Mouse (Mus musculus) hindbrain, embryonic 14.5 days (tissue): ENCODE results near the gene BC049352. TPM values are rescaled to one million over a fixed set of nuclear protein-coding genes. Genes with fewer than 3 reads are reported as not detected.
A peak's percentile ranks its signal among the peaks of the same experiment; 100 is the strongest.

Experiments
- ATAC-seq: fragments of 200-750 bp; cut with Nextera tagmentation; 2 replicates; pipeline ENCODE4 v1.8.0; 2017; ENCODE audit warnings: moderate number of reproducible peaks, mild to moderate bottlenecking, moderate TSS enrichment, moderate library complexity; ENCODE audit not compliant: low FRiP score
- DNase-seq: peaks from one replicate; pipeline ENCODE4 v3.0.0-alpha.2; 2015; ENCODE audit warnings: low spot score
- H3K27ac ChIP-seq: fragments of 300-500 bp; sonication (generic); 2 replicates; pipeline ENCODE4 v1.5.1; 2014; ENCODE audit warnings: mild to moderate bottlenecking, moderate library complexity
- H3K27me3 ChIP-seq: fragments of 300-500 bp; sonication (generic); 2 replicates; pipeline ENCODE4 v1.6.1; 2014; ENCODE audit warnings: mild to moderate bottlenecking, low read length, mixed read lengths; ENCODE audit not compliant: control insufficient read depth, insufficient read depth
- H3K36me3 ChIP-seq: fragments of 300-500 bp; sonication (generic); replicated peaks from 2 replicates; pipeline ENCODE4 v1.6.1; 2014; ENCODE audit not compliant: control insufficient read depth, insufficient read depth
- H3K4me1 ChIP-seq: fragments of 300-500 bp; sonication (generic); replicated peaks from 2 replicates; pipeline ENCODE4 v1.6.1; 2014; ENCODE audit warnings: antibody characterized with exemption, low read length, mixed read lengths; ENCODE audit not compliant: control insufficient read depth, insufficient read depth
- H3K4me2 ChIP-seq: fragments of 300-500 bp; sonication (generic); replicated peaks from 2 replicates; pipeline ENCODE4 v1.6.1; 2014; ENCODE audit warnings: mild to moderate bottlenecking, moderate library complexity
- H3K4me3 ChIP-seq: fragments of 300-500 bp; sonication (generic); replicated peaks from 2 replicates; pipeline ENCODE4 v1.5.1; 2014; ENCODE audit warnings: mild to moderate bottlenecking, low read length
- H3K9ac ChIP-seq: fragments of 300-500 bp; sonication (generic); 2 replicates; pipeline ENCODE4 v1.6.1; 2014
- H3K9me3 ChIP-seq: fragments of 300-500 bp; sonication (generic); 2 replicates; pipeline ENCODE4 v1.6.1; 2016; ENCODE audit warnings: low read length; ENCODE audit not compliant: control insufficient read depth
- WGBS: fragments of 180-500 bp; shearing (Covaris S2); extraction: QIAGEN DNeasy Blood & Tissue Kit; methylation state at CpG from one replicate; pipeline ENCODE4 v1.1.7; 2014; 5-methylcytosine and 5-hydroxymethylcytosine counted together
- polyA plus RNA-seq: library from polyadenylated mRNA; unstranded; fragments of >200 nt; fragmentation: Nextera tagmentation; extraction: Ambion mirVana; gene quantifications from 2 replicates; pipeline ENCODE4 v1.2.1, GENCODE M21; 2014

BC049352 gene
- polyA plus RNA-seq, 1 experiment from 2014 or later = not detected

DNA sequence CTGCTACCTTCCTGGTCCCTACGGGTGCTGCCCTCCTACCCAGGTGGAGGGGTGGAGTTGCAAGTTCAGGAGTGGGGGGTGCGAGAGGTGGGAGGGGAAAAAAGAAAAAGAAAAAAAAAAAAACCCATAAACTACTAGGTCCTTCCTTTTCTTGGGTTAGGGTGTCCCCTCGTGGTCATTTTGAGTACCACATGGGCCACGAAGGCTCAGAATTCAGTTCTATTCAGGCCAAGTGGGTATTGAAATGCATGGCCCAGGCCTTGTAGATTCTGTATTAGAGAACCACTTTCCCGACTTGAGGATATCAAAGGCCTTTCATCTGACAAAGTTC lies 35.6 kb upstream of the BC049352 start:
- H3K27ac ChIP-seq = no peak overlapping the region
- H3K36me3 ChIP-seq = no peaks in the 10 kb centered on the region
- peak; percentile 87 for DNase-seq
- peak overlapping the region; percentile 27 for H3K4me3 ChIP-seq
- no peak for ATAC-seq
- H3K9ac ChIP-seq = peak overlapping the region; percentile 44
- peaks cover 53% of the 10 kb centered on the region for H3K27me3 ChIP-seq
- H3K9me3 ChIP-seq = no peaks in the 10 kb centered on the region
- WGBS = under 1% methylated on average over 5 of the region's 5 CpGs
- peak overlapping the region; percentile 63 for H3K4me2 ChIP-seq
- peaks cover 7% of the 10 kb centered on the region; the same call in 1 of the 2 replicates for H3K4me1 ChIP-seq

DNA sequence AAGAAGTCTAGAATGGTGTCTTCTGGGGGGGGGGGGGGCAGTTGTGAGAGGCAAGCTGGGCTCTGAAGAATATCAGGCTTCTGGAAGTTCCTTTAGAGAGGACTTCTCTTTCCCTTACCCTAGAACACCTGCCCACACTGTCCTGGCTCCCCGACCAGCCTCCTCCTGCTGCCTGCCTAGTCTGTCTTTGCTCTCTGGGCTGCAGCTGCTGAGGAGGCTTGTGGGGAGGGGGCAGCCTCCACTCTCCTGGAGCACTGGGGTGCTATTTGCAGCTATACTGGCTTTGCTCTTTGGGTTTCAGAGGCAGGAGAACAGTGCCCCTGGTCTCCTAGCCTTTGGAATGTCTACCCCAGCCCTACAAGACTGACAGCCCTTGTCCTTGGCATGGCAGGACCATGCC lies 30.9 kb upstream of the BC049352 start:
- H3K9me3 ChIP-seq = no peaks in the 10 kb centered on the region
- no peak overlapping the region for H3K4me2 ChIP-seq
- no peak for ATAC-seq

DNA sequence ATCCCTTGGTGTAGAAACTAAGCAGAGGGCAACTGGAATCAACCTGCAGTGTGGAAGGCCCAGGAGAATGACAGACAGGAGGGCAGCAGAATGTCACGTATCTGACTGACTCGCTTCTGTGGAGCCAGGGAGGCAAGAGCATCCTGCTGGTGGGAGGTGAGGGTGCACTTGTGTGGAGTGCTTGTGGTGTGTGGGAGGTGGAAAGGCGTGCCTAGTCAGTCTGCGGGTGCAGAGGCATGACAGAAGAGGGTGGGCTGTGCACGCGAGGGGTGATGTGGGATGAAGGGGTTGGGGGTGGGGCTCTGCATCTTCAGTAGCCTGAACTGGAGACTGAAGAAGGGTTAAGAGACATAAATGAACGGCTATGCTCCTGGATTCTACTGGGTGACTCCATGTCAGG lies 28.4 kb upstream of the BC049352 start:
- no peak for ATAC-seq
- H3K36me3 ChIP-seq = no peaks in the 10 kb centered on the region
- H3K4me1 ChIP-seq = no peaks in the 10 kb centered on the region
- H3K27me3 ChIP-seq = no peaks in the 10 kb centered on the region; the same call in 1 of the 2 replicates
- no peaks in the 10 kb centered on the region for H3K9me3 ChIP-seq
- H3K27ac ChIP-seq = no peak overlapping the region
- no peak overlapping the region for H3K4me2 ChIP-seq
- H3K4me3 ChIP-seq = no peak overlapping the region
- H3K9ac ChIP-seq = no peak overlapping the region
- WGBS = 59% methylated on average over 7 of the region's 7 CpGs
- DNase-seq = no peak

More for the DNA sequence above, 30.9 kb upstream of the BC049352 start:
- DNase-seq = no peak
- Histone ChIP-seq H3K27ac (no peak overlapping the region), H3K4me1 (0 out of 2 replicates have a peak, but pooled peaks cover 2% of the 10 kb centered on the region), H3K9ac (no peak overlapping the region), H3K36me3 (no peaks in the 10 kb centered on the region), H3K4me3 (no peak overlapping the region), H3K27me3 (peaks cover 15% of the 10 kb centered on the region)
- WGBS = 91% methylated on average over 1 of the region's 1 CpGs

DNA sequence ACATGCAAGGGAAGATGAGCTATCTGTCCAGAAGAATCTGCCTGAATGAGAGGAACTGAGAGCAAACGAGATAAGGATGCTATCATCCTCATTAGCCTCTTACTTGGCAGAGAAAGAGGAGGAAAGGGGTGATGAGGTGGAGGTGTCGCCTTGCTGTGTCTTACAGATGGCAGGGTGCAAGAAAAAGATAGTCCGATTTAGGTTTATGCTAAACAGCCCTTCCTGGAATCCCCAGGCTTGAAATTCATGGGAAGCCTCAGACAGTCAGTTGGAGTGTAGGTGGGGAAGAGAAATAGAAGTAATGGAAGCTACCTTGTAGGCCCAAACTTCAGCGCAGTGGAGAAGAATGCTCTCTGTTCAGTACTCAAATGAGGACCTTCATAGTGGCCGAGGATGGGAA lies 13.9 kb upstream of the BC049352 start:
- Histone ChIP-seq H3K27ac (no peak overlapping the region), H3K27me3 (no peaks in the 10 kb centered on the region), H3K4me2 (no peak overlapping the region), H3K9me3 (no peaks in the 10 kb centered on the region), H3K4me3 (no peak overlapping the region), H3K36me3 (no peaks in the 10 kb centered on the region), H3K4me1 (no peaks in the 10 kb centered on the region), H3K9ac (no peak overlapping the region)
- 80% methylated on average over 5 of the region's 5 CpGs for WGBS
- DNase-seq = no peak
- ATAC-seq = no peak

DNA sequence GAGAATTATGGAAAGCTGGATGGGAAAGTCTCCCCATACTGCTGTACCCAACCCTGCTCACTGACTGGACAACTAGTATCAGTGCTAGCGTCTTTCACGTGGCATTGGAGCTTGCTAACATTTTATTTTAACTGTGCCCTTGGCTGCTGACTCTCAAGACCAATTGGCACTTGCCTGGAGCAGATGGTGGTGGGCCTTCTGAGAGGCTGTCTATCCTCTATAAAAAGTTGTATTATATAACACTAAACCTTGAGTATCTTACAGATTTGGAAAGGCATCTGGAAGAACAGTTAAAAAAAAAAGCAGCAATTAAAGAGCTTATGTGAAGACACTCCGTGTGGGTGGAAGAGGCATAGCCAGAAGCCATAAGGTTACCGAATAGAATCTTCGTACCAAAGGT lies 11.7 kb upstream of the BC049352 start:
- DNase-seq = no peak
- no peaks in the 10 kb centered on the region for H3K36me3 ChIP-seq
- no peak overlapping the region for H3K9ac ChIP-seq
- H3K27ac ChIP-seq = no peak overlapping the region
- 91% methylated on average over 5 of the region's 5 CpGs for whole genome bisulfite sequencing
- no peak overlapping the region for H3K4me3 ChIP-seq
- H3K27me3 ChIP-seq = no peaks in the 10 kb centered on the region
- no peaks in the 10 kb centered on the region for H3K9me3 ChIP-seq
- H3K4me1 ChIP-seq = no peaks in the 10 kb centered on the region
- no peak for ATAC-seq
- no peak overlapping the region for H3K4me2 ChIP-seq

DNA sequence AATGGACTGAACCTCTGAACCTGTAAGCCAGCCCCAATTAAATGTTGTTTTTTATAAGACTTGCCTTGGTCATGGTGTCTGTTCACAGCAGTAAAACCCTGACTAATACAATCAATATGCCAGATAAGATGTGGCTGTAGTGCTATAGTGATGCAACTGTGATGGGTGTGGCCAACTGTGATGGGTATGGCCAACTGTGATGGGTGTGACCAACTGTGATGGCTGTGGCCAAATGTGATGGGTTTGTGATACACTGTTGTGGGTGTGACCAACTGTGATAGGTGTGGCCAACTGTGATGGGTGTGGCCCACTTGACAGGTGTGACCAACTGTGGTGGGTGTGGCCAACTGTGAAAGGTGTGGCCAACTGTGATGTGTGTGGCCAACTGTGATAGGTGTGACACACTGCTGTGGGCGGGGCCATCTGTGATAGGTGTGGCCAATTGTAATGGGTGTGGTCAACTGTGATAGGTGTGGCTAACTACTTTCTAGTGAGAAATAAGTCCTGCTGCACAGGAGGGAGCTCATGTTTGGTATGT lies 10.7 kb upstream of the BC049352 start:
- H3K9me3 ChIP-seq = no peaks in the 10 kb centered on the region
- no peak for DNase-seq
- no peaks in the 10 kb centered on the region for H3K27me3 ChIP-seq
- H3K4me3 ChIP-seq = no peak overlapping the region
- H3K36me3 ChIP-seq = no peaks in the 10 kb centered on the region
- H3K4me2 ChIP-seq = no peak overlapping the region
- ATAC-seq = no peak
- H3K9ac ChIP-seq = no peak overlapping the region
- WGBS = 82% methylated on average over 1 of the region's 1 CpGs
- H3K27ac ChIP-seq = no peak overlapping the region
- H3K4me1 ChIP-seq = no peaks in the 10 kb centered on the region

DNA sequence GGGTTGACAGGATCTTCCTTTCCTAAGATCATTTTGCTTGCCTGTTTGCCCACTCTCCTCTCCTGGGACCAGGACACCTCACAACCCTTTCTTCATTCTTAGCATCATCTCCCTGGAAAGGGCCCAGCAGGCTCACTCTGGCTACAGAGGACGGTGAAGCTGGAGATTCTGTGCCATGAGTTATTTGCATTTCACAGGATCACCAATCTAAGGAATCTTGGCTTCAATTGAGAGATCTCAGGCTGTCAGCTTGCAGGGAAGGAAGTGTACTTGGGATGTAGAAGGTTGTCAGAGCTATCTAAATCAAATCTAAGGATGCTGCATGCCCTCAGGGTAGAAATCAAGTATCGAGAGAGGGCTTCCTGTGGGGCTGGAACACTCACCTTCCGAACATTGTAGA lies 8.3 kb upstream of the BC049352 start:
- no peak overlapping the region for H3K27ac ChIP-seq
- no peaks in the 10 kb centered on the region for H3K36me3 ChIP-seq
- H3K9ac ChIP-seq = no peak overlapping the region
- H3K9me3 ChIP-seq = no peaks in the 10 kb centered on the region
- WGBS = 69% methylated on average over 3 of the region's 3 CpGs
- no peak for ATAC-seq
- no peak overlapping the region for H3K4me3 ChIP-seq
- H3K4me2 ChIP-seq = no peak overlapping the region
- no peak for DNase-seq
- no peaks in the 10 kb centered on the region for H3K27me3 ChIP-seq
- no peaks in the 10 kb centered on the region for H3K4me1 ChIP-seq

DNA sequence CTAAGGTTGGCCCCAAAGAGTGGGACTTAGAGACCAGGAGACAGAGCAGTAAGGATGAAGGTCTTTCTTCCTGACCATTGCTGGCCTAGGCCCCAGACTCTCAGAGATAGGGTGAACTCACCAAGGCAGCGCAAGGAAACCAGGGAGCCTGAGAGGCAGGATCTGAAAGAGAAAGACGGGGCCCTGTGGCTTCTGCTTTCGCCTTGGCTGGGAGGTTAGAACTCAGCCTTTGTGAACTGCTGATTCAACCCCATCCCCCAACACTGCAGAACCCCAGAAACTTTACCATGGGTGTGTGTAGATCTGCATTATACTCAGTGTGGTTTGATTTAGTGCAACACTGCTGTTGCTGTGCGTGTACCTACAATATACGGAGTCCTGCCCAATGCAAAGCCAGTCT lies 2.5 kb upstream of the BC049352 start:
- H3K4me1 ChIP-seq = no peaks in the 10 kb centered on the region

DNA sequence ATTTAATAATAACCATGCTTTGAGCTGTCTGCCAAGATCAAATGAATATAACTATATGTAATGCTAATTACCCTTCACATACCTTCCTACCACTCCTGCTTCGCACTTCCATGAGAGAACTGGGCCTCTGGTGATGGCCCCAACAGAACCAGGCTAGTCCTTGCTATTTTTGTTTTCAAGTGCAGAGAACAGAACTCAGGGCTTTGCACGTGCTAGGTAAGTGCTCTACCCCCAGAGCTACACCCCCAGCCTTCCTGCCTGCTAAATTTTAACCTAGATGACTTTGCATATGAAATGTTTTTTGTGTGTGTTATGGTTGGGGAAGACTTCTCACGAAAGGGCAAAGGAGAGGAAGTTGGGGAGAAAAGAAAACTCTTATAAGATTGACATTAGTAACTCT lies 714 bp downstream of the BC049352 start:
- Histone ChIP-seq H3K36me3 (no peaks in the 10 kb centered on the region), H3K27ac (no peak overlapping the region), H3K4me1 (no peaks in the 10 kb centered on the region), H3K27me3 (no peaks in the 10 kb centered on the region), H3K9ac (no peak overlapping the region), H3K9me3 (no peaks in the 10 kb centered on the region), H3K4me2 (no peak overlapping the region), H3K4me3 (no peak overlapping the region)
- WGBS = 56% methylated on average over 3 of the region's 3 CpGs
- DNase-seq (no peak), ATAC-seq (no peak)

More for the DNA sequence above, 2.5 kb upstream of the BC049352 start:
- H3K4me2 ChIP-seq = no peak overlapping the region
- WGBS = 88% methylated on average over 5 of the region's 5 CpGs
- H3K36me3 ChIP-seq = no peaks in the 10 kb centered on the region
- no peaks in the 10 kb centered on the region for H3K9me3 ChIP-seq
- ATAC-seq (no peak), DNase-seq (no peak)
- no peak overlapping the region for H3K4me3 ChIP-seq
- no peaks in the 10 kb centered on the region for H3K27me3 ChIP-seq
- no peak overlapping the region for H3K27ac ChIP-seq
- H3K9ac ChIP-seq = no peak overlapping the region

DNA sequence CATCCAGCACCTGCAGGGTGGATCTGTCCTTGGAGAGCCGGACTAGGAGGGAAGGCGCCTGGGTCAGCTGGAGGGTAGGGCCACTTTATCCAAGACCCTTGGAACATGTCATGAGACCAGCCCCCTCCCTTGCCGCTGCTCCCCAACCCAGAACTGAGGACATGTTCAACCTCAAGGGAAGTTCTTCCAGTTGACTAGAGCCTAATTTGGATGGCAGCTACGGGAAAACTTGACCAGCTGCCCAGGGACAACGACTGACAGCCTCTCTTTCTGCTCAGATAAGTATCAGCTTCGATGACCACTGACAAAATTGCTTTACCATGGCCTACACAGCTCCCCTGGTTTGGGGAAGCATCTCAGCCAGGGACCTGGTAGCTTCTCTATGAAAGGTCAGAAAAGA lies 1.5 kb downstream of the BC049352 start:
- no peak overlapping the region for H3K4me3 ChIP-seq
- no peak overlapping the region for H3K4me2 ChIP-seq
- DNase-seq (no peak), ATAC-seq (no peak)
- WGBS = 83% methylated on average over 6 of the region's 6 CpGs
- no peaks in the 10 kb centered on the region for H3K36me3 ChIP-seq
- H3K4me1 ChIP-seq = no peaks in the 10 kb centered on the region
- H3K27me3 ChIP-seq = no peaks in the 10 kb centered on the region
- H3K9me3 ChIP-seq = no peaks in the 10 kb centered on the region
- H3K27ac ChIP-seq = no peak overlapping the region
- H3K9ac ChIP-seq = no peak overlapping the region
